Mouse (Mus musculus) cerebellum, adult 9-10 months (tissue): Measurements from ENCODE around the gene Mb21d2.

Source experiments
- DNase-seq: peaks from one replicate; pipeline ENCODE4 v3.0.0; 2022

Gene Mb21d2

DNA sequence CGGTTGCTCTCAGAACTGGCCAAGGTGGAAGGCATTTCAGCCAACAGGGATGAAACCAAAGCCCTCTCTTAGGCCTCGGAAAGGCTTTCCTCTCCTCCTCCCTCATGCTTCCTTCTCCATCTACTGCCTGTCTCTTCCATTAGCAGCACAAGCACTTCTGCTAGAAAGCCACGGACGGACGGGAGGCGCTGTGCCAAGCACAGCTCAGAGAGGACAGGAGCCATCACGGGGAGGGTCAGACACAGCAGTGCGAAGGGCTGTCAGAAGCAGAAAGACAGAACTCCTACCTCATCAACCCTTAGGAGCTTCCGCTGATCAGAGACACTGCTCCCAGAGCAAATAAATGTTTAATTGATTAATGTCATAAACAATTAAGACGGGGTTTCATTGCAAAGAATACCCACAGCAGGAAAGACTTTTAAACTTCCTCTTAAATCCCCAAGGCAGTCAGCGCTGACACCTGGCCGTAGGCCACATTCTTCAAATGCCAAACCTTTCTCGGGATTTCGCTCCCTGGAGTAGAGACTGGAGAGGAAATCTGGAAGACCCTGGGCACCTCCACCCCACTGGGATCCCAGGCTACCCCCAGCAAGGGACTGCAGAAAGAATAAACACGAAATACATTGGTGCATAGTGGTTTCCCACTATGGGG, 30.8 kb downstream of the Mb21d2 start:
- DNase-seq = peak; percentile 47

DNA sequence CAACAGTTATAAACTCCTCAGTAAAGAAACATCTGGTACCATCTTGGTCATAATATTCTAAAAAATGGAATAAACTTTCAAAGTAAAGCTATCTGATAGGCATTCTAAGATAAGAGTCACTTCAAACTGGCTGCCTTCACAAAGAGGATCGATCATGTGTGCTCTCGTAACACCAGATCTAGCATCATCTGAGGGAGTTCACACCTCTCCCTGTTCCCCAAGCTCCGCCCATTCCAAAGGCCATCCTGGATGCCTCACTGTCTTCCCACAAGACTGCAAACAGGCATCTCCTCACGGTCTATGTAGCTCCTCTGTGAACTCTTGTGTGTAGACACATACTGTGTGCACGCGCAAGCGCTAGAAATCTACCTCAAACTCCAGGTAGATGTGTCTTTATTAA, 32.9 kb downstream of the Mb21d2 start:
- DNase-seq = no peak

DNA sequence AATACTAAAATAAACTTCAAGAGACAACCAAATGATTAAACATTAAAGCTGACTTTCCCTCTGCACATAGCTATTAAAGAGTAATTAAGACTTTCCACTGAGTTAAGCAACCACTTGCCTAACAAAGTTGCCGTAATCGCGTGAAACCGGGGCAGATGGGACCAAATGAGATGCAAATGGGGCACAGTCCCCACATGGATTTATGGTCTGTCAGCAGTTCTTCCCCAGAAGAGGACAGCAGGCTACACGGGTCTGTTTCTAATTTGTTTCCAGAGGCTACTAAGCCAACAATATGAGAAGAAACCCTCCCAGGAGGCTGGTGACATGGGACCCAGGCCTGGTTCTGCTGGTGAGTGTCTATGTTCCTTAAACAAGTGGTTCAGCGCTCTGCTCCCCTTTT, 34.6 kb downstream of the Mb21d2 start:
- DNase-seq = no peak

DNA sequence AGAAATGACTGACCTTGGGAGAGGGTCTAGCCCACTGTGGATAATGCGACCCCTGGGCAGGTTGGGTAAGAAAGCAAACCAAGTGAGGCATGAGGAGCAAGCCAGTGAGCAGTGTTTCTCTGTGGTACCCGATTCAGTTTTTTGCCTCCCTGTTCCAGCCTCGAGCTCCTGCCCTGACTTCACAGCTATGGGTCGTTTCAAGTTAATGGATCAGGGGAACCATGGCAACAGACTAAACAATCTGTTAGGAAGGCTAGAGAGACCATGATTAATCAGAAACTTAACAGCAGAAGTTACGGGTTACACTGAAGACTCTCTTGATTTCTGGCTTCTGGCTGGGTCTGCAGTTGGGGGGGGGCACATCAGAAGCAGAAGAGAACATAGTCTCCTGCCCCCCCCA, 36.2 kb downstream of the Mb21d2 start:
- no peak for DNase-seq

DNA sequence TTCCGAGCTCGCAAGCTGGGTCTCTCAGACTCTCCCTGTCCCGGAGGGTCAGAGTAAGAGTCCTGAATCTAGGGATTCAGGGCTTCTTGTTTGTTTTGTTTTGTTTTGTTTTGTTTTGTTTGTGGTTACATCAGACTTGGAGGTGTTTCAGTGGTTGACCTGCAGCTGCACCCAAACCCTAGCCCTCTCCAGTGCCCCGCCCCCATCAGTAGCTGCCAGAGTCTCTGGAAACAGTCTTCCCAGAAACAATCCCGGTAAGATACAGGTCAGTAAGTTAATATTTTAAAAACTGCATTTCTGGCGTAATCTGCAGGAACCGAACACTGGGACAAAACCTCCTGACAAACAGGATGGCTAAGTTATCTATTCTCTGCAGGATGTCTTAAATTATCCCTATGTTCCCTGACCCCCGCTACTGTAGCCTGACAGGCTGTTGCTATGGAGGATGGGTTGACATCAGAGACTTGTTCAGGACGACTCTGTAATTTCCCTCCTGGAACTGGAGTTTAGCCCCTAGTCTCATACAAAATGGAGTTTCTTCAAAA, 43.2 kb downstream of the Mb21d2 start:
- no peak for DNase-seq

DNA sequence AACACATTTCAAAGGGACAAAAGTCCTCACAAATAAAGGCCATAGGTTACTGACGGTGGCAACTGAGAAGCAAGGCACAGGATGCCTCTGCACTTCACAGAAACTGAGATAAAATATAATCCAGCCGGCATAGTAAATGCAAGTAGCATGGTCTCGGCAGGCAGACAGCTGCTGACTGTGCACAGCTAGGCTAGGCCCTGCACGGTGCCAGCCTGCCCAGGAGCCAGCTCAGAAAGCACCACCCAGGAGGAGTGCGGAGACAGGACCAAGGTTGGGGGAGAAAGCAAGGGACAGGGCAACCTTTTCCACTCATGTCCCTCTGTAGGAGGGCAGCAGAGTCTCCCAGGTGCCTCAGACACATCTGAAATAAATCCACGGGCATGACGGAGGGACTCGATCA, 44.0 kb downstream of the Mb21d2 start:
- no peak for DNase-seq

DNA sequence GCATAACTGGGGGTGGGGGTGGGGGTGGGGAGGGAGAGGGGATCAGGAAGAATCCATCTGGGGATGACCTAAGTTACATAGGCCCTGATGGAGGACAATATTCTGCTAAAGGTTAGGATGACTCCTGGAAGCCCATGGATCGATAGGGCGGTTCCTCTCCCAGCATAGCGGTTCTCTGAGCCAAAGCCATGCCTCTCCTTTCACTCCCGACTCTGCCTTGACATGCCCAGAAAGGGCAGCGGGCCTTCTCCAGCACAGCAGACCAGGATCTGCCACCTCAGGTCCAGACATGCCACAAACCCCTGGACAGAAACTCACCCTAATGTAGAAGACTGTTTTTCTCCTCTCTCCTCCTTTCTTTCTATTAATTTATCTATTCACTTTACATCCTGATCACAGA, 44.8 kb downstream of the Mb21d2 start:
- no peak for DNase-seq

DNA sequence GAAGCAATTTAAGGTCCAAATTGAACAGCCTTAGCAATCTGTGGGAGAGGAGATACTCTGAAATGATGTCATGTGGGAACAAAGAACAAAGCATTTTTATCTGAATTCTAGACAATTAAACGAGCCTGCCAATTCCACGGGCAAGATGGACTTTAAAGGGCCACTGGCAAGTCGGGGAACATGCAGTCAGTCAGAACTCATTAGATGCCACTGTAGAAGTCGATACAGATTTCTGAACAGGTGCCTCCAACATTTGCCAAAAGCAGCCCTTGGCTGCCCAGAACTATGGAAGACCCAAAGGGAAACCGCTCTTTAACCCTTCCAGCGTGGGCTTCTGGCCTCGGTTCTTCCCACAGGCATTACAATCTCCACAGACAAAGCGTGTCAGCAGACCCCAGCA, 45.8 kb downstream of the Mb21d2 start:
- DNase-seq = peak; percentile 66

DNA sequence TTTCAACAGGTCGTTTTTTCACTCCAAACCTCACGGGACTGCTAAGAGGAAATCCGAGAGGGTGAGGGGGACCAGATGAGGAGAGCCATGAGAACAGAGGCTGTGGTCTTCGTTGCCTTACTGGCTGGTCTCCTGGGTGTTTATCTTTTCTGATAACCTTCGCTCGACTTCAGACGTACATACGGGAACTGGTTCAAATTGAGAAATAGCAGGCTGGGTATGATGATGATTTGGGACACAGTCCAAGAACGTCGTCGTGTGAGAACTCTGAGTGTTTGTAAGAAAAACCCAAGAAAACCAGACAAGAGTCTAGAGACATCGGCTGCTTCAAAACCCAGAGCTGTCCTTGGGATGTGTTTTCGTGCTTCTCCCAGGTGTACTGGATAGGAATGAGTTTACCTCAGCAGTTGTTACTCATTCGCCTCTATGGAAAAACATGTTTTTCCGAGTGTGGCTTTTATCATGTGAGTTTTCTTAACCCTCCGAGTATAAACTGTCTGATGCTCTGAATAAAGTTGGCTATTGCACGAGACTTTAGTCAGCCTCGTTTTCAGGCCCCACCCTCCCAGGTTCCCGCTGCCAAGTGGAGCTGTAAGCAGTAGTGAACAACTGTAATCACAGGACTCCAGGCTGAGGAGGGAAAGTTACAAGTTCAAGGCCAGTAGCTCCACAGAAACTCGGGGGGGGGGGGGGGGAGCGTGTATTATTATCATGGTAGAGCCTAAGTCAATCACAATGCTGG, 46.6 kb downstream of the Mb21d2 start:
- no peak for DNase-seq

DNA sequence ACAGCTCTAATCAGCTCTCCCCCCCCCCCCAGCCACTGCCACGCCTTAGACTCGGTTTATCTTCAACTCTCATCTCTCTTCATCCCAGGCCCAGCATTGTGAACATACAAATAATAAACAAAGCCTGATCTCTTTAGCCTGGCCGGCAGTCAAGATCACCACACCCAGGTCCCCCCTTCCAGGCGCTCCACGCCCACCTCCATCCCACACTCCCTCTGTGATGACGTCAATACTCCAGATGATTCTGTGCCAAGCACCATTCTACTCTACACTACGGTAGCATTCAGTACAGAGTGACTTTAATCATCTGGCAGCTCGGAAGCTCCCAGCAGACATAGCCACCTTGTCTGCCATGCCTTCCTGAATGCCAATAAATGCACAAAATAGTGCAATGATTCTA, 47.7 kb downstream of the Mb21d2 start:
- DNase-seq = no peak

DNA sequence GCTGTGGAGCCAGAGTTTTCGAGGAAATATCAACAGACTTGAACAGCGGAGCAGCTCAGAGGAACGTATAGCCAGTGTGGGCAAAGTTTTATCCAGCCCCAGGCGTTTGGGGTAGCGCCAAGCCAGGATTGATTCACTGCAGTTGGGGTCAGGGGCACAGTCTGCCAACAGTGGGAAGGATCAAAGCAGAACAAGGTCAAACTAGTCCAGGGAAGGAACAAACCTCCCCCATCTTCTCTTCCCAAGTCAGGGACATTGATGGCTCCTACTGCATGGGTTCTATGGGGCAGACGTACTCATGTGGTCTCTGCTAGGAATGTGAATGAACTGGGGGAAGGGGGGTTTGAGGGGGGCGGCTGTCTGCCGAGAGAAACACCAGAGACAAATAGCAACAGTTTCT, 48.7 kb downstream of the Mb21d2 start:
- DNase-seq = no peak

DNA sequence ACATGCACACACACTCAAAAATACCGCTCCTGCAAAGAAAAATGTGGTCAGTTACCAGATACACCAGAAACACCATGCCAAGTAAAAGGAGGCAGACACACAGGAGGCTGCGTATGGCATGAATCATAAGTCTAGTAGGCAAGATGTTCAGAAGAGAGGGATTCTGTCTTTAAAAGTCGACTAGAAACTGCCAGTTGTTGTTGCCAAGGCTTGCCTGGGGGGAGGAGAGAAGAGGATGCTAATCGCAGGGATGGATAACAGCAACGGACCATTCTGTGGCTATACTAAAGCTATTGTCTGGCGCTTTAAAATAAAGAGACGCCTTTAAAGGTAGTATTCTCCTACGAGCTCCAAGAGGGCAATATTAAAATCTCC, 49.2 kb downstream of the Mb21d2 start:
- DNase-seq = no peak

DNA sequence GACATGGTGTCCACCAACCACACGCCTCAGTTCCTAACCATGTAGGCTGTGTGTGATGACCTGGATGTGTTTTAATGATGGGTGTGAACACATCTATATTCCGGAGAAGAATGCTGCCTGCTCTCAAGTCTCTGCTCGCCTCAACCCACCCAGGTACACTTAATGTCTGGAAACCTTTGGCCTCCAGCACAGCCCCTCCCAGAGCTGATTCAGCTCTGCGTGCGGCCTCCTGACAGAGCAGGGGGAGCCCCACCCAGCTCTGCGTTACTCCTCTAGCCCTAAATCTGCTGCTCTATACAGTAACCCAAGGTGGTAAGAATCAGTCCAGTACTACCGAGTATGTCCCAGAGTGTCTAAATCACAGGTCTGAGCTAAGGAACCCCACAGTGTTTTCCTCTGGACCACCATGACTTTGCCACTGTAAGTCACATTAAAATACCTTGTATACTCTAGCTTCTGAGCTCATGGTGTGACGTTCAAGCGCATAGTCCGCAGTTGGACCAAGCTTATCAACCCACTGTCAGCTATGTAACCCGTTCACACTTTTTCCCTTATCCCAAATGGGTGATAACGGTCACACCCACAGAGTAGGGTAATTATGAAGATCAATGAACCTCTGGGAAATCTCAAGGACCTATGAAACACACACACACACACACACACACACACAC, 49.7 kb downstream of the Mb21d2 start:
- DNase-seq = no peak

DNA sequence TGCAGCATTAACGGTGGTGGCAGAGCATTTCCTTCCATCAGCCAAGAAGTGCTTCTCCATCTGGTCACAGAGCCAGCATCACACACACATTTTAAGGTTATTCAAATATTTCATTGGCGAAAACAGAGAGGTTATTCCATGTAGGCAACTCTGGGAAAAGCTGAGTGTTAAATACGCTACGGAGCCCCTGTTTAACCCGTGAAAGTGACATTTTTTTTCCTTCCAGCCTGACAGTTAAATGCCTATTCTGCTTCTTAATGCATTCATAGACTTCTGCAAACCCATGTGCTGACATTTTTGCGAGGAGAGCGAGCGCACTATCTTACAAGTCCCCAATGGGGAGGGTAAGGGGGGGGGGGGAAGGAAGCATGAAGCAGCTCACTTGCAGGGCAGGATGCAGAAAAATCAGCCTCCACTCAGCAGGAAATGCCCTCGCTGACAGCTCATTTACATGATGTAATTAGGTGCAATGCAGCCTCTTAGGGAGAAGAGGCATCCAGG, 52.3 kb downstream of the Mb21d2 start:
- DNase-seq = no peak

DNA sequence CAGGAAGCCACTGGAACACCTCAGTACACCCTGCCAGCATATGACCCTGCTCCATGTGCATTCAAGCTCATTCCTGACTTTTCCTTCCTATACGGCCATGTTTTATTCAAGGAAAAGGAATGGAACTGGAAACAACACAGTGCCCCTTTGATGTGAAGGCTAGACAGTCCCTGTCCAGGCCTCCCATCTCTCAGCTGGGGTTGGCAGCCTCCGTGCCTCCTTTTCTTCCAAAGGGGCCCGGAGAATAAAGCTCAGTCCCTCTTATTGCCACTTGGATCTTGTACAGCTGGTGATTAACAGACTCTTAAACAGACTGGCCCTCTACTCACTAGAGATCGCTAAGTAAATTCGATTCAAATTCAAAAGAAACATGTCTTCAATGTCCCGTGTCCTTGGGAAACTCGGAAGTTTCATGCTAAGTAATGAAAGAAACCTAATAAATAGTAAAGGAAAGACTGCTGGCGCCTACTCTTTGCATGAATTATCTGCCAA, 56.0 kb downstream of the Mb21d2 start:
- no peak for DNase-seq

DNA sequence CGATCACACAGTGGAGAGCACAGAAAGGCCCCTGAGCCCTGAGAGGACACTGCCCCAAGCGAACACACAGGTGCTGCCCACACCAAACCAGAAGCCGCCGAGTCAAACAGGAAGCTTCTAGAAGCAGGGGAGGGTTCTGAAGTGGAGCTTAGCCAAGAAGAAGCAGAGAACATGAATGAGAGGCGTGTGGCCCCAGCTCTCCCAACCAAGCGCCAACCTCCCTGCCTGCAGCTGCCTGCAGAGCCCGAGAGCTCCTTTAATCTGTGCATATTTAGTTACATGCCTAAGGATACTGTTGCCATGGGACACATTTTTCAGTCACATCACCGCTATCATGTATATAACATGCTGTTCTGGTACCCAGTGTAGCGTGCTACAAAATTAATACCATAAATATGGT, 58.6 kb downstream of the Mb21d2 start:
- no peak for DNase-seq

DNA sequence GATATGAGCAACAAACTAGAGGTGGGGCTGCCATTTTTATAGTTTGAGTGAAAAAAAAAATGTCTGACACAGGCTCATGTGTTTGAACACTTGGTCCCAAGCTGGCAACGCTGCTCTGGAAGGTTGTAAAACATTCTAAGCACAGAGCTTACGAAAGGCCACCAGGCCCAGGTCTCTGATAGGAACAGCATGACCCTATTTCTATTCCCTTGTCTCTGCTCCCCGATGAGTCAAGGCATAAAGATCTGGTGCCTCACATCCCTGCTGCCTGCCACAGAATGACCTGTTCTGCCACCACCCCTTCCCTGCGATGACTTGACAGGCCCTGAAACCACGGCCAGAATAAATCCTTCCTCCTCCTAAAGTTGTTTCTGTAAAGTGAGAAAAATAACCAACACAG, 59.0 kb downstream of the Mb21d2 start:
- no peak for DNase-seq

DNA sequence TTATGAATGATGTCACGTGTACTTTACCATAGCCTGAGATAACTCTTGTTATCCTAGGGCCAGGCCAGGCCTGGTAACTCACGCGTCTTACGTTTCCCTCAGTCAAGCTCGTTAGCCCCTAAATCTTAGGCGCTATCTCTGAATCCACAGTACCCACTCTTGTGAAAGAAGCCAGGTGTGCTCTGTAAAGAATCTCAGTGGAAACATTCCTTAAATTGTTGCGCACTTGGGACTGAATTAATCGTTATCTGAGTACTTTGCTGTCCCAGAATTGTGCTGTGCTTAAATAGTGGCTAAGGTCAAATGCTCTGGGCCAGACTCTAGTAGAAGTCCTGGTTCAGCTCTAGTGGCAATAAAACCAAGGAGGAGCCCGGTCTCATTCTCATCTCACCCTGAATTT, 60.6 kb downstream of the Mb21d2 start:
- DNase-seq = no peak

DNA sequence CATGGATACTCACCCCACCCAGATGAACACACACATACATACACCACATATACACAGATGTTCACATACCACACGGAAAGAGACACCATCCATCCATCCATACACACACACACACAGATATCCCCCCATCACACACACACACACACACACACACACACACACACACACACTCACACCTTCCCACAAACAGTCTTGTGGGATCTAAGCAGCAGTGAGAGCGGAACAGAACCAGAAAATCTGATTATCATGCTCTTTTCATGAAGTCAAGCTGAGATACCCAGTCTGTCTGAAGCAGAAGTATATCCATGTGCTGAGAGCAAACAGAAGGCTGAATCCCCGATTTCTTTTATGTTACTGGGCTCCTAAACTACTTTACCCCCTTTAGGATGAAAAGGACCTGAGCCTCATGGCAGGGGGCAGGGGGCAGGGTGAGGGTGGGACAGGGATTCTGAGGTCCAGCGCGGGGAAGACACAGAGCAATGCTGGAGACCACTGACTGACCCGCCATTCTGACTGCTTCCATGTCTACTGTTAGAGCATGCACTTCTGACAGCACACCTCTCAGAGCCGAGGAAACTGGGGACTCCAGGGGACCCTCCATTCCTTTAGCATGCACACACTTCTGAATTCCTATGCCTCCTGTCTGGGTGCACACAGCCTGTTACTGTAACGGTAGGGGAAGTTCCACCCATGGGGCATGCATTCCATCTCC, 62.7 kb downstream of the Mb21d2 start:
- DNase-seq = no peak

DNA sequence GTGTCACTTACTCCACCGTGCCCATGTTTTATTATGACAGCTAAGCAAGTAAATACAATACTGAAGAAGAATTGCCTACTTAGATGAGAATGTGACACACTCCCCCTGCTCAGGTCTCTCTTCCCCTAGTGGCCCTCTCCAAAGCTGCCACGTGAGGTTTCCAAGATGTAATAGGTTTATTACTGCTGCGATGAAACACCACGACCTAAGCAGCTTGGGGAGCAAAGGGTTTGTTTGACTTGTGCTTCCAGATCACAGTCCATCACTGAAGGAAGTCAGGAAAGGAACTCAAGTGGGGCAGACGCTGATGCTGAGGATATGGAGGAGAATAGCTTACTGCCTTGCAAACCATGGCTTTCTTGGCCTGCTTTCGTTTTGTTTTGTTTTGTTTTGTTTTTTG, 65.9 kb downstream of the Mb21d2 start:
- DNase-seq = no peak

DNA sequence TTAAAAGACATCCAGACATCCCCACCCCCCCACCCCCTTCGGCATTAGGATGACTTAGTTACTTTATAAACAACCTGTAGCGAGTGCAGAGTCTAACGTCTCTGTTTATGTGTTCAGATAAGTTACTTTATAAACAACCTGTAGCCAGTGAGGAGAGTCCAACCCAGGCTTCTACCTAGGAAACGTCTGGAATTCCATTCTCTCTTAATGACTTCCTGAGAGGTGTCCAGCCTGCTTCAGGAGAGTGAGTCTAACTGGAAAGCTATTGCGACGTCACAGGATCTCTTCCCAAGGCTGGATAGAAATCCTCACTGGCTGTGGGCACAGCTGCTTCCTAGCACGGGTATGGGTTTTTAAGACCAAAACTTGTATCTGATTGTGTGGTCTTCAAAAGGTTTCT, 67.4 kb downstream of the Mb21d2 start:
- no peak for DNase-seq

DNA sequence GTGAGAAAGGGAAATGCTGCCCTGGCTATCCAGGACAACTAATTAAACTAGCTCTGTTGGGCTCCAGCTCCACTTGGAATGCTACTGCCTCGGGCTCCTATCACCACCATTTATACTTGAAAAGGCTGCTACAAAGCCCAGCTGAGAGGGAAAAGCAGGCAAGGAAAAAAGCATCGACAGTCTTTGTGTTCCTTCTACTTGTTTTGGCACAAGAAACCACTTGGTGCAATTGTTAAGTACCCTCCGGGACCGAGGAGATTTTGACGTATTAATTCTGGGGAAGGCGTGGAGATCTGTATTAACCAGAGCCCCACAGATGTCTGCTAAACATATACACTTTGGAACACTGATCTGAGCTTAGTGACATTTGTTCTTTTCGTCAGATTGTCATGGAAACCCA, 69.8 kb downstream of the Mb21d2 start:
- DNase-seq = no peak

DNA sequence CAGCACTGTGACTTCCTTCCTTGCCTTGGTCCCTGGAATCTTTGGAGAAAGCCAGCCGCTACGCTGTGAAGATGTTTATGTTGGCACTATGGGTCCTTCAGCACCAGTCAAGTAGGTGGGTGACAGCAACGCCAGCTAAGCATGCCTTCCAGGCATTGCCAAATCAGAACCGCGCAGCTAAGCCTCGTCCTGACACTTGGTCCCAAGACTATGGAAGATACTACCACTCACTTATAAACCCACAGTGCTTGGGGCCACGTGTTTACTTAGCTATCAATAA, 70.5 kb downstream of the Mb21d2 start:
- DNase-seq = no peak
